Mouse (Mus musculus) right cerebral cortex, postnatal 10 days (tissue): ENCODE measurements at regions not wholly inside any gene's neighbourhood (a gene's known extent, or its start where the extent isn't known, plus 50 kb on each side); places are given as distances from the start of the nearest gene placed in this dataset.
A peak's percentile ranks its signal among the peaks of the same experiment; 100 is the strongest.
"Not testable (repeated sequence)": the region's sequence is repeated elsewhere in the genome, so short reads cannot be mapped to it uniquely, and the experiment has no call there.

ENCODE experiments used
- DNase-seq, 2 experiments: peaks; one replicate each; pipeline ENCODE4 v3.0.0; 2021; ENCODE audit warnings: low spot score in 2 of 2

DNA sequence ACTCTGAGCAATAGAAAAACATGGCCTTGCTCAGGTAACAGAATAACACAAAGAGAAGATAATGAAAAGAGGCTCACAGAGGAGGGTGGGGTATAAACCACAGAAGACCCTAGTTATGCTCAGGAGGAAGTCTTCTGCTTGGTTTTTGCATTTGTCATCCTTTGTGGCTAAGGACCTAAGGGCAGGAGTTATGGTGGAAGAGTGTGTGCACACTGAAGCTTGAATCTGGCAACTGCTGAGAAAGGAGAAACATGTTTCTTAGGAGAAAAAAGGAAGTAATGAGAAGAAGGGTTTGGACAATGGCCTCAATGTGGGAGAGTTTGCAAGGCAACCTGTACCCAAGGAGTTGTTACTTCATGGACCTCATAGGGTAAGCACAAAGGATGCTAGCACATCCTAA is 106.8 kb upstream of the Nyap2 start:
- DNase-seq, result no peak

DNA sequence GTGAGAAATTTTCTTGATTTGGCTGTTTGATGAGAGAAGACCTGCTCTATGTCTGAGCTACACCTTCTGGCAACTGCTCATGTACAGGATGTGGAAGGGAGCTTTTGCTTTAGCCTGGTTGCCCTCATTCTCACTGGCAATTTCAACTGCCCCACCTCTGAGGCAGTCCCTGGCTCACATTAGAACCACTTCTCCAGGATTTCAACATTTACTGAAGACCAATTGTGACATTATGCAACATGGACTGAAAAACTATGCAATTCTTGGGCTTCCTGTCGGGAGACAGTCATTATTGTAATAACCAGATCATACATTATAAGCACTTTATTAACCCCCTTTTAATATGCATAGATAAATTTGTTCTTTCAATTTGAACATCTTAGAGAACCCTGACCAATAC is 107.6 kb upstream of the Nyap2 start:
- DNase-seq, result no peak

DNA sequence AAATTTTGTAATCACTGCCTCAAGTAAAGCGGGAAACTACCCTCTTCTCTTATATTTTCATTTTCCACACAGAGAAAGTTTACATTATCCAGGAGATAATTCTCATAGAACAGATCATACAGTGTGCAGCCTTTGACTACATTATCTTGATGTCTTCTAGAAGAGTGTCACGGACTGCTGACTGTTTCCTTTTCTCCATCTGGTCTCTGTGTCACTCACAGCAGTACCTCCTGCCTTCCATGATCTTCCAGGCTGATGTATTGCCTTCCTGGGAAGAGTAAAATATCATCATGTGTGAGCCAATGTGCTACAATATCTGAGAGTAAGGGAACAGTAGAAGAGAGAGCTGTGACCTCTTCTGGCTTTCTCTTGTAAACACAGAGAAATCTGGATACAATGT is 111.0 kb upstream of the Nyap2 start:
- DNase-seq, result no peak

DNA sequence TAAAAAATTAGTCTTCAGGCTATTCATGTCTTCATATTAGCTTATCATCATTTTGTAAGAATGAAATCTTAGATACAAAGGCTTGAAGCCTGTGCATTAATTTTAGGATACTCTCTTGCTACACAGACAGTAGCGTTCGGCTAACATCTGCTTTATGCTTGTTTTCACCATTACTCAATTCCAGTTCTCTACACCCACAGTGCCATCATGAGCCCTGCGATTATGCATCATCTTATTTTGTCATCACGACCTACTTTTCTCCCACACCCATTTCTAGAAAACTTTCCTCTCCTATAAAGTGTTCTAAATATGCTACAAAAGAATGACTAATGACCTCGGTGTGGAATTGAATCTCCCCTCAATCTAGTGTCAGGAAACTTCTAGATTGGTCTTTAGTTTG is 112.4 kb upstream of the Nyap2 start:
- DNase-seq, result no peak

DNA sequence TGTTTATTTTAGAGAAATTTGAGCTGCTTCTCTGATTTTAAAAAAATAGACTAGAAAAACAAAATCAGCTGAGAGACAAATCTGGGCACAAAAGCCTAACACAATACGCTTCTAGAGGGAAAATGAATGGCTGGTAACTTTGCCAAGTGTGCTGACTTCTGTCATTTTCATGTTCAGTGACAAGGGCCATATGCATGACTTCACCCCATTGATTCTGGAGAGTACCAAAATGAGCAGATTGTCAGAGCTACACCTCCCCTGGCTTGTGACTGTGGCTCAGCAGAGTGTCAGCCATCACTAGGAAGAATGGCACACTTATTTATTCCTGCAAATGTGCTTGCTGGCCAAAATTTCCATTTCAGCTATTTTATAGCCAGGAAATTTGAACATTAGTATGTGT is 112.9 kb upstream of the Nyap2 start:
- DNase-seq, result no peak

DNA sequence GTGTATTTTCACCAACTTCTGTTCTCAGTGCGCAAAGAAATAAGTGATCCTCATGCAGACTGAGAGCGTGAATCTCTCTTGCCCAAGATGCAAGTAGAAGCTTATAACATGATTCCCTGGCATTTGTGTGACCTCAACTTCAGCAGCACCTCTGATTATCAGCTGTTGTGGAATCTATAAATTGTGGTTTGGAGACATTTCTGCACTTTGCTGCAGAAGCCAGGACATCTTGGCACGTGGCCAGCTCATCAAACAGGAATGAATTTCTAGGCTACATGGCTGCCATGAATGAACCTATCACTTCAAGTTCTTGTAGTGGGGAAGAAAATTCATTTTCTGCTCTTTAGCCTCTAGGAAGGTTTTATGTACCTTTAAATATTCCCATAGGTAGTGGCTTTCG is 126.3 kb upstream of the Nyap2 start:
- DNase-seq, result no peak

DNA sequence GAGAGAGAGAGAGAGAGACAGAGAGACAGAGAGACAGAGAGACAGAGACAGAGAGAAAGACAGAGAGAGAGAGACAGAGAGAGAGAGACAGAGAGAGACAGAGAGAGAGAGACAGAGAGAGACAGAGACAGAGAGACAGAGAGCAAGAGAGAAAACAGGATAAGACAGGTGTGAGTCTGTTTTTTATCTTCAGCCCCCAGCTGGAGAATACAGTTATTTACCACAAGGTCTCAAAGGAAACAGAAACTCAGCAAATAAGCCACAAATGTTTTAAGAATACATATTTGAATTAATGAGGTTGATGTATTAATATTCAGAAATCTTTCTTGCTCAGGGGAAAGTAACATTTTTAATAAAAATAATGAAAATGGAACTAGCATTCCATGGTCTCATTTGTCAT is 130.7 kb upstream of the Nyap2 start:
- not testable (repeated sequence) for DNase-seq

DNA sequence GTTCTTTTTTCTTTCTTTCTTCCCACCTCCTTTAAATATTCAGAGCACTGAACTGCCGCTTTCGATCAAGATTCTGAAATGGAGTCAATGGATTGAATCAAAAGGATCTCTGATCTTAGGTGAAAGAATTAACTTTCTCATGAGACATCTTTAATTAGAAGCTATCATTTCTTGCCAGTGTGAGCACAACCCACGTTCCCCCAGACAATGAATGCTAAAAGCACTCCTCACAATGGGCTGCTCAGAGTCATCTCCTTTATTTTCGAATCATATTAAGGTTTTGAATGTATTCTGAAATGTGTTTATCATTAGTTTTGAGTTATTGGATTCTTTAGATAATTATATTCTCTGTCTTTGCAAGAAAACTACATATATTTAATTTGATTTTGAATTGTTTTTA is 137.4 kb upstream of the Nyap2 start:
- DNase-seq, result no peak

DNA sequence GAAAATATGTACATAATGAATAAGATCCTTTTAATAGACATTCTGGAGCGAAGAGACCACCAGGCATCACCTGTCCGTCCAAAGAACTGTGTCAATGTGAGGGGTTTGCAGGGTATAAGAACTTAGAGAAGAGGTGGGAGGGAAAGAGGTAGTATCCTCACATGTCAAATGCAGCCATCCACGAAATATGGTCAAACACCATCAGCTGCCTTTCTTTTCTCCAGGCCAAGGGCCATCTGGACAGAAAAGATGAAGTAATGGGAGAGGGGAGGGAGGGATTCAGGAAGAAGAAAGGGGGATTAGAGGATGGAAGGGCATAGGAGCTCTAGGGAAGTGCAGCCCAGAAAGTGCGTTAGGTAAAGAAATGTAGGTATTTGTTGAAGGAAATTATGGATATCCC is 141.0 kb upstream of the Dock10 start:
- no peak for DNase-seq

DNA sequence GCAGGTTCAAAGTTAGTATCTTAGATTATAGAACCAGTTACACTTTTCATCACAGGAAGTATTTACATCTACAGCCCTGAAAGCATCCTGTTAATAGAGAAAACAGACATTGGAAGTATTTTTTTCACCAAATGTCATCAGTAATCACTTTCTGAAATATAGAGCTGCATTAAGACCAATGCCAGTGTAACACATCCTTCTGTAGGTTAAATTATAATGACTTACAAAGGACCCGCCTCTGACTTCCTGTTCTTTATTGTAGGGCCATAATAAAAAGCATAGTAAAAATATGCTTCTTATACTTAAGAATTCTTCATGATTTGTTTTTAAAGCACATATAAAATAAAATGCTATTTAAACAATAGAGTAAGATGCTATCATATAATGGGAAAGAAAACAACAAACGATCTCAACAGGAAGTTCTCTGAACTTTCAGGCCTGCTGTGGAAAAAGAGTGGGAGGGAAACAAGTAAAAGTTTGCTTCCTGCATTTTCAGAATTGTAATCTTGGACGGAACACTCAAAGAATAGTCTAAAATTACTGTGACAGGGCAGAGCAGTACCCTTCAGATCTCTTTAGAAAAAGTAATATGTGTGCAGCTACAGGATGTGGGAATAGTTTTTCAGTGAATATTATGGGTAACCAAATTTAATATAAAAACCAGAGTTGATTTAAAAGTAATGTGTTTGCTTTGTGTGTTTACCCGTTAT is 116.0 kb upstream of the Dock10 start:
- no peak for DNase-seq

DNA sequence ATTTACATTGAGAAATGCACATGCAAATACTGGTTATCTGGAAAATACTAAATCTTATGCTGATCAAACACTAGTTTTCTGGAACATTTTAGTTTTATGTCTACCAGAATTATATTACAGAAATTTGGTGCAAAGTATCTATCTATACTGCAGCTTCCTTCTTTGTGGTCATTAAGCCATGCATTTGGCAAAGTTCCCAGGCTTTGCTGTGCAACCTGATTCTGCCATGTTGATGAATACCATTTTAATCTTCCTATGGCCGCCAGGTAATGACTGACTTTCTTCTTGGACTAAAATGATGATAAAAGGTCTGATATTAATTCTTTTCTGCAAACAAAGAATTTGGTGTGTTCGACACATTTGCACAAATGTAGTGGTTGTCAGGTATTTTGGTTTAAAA is 115.3 kb upstream of the Dock10 start:
- no peak for DNase-seq

DNA sequence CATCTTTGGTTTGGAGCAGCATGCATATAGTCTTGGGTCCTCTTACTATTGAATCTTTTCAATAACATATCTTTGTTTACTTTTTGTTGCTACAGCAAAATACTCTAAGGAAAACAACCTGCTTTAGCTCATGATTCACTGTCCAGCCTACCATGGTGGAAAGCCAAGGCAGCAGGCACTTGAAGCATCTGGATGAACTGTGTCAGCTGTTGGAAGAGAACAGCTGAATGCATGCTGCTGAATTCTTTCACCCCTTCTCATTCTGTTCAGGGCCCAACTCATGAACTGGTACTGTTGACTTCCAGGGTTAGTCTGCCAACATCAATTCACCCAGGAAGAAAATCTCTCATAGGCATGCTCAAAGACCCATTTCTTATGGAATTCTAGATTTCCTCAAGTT is 110.5 kb upstream of the Dock10 start:
- DNase-seq, result no peak

DNA sequence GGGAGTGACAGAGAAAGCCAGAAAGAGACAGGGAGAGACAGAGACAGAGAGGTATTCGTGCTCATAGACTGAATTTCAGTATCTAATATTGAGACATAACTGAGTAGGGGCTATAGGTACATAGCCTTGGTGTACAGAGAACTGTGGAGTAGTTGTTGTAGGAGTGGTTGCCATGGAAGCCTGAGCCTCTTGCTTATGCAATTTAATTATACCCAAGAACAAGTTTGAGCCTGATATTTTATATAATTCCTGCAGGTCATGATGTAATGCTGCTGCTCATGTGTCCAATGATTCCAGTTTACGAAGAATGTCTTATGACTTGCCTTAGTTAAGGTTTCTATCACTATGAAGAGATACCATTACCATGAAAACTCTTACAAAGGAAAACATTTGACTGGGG is 98.7 kb upstream of the Dock10 start:
- DNase-seq, result no peak

DNA sequence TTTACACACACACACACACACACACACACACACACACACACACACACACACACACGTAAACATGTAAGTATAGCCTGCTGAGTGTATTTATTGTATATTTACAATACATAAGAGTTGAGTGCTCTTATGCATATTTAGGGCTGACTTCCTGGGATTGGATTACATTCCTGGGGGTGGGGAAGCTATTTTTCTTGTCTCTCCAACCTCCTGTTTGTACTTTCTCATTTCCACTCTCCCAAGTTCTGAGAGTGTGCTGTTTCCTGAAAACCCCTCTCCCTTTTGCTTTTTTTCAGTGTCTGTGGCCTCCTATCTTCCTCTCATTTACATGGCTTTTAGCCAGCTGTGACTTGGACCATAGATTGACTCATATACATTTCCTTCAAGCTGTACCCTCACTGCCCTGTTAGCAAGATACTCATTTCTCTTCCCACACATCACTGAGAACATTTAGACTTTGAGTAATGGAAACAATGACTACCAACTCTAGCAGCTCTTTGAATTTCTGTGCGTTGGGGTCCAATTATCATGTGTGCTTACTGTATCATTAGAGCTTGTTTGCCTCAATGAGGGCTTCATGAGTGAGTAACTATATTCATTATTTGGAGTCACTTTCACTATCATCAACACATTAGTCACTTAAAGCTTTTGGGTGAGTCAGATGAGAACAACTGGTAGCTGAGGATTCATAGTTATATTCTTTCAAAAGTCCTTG is 96.8 kb upstream of the Dock10 start:
- DNase-seq, result no peak

DNA sequence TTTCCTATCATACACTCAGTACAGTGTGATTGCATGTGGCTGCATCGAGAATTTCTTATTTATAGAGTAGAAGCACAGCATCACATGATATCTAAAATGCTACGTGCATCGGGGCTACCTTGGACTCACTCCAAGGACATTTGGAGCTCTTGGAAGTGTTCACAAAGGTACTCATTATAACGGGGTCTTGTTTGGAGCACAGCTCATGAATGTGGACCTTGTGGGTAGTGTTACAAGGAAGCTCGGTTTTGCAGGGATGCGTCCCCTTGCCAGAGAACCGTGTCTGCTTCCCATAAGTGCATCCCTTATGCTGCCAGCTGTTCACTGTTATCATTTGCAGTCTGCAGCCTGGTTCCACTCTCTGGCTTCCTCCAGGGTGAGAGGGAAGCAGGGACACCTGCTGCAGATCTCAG is 96.0 kb upstream of the Dock10 start:
- peak; percentile 77 to 88 for DNase-seq

DNA sequence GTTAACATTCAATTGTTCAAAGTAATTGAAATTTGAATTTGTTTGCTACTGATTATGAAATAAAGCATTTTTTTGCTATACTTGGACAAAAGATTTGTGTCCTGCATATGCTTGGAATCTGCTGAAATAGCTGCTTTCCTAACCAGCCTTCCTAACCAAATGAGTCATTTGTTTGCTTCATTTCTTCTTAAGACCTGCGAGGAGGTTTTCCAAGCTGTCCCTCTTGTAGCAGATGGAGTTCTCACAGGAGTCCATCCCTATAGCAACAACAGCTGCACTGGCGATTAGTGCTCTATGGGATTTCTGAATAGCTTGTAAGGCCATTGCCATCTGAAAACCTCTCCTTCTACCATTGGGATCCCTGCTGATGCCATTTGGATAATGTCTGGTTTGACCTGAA is 94.4 kb upstream of the Dock10 start:
- peak in 1 of 2 experiments; percentile 29 for DNase-seq

DNA sequence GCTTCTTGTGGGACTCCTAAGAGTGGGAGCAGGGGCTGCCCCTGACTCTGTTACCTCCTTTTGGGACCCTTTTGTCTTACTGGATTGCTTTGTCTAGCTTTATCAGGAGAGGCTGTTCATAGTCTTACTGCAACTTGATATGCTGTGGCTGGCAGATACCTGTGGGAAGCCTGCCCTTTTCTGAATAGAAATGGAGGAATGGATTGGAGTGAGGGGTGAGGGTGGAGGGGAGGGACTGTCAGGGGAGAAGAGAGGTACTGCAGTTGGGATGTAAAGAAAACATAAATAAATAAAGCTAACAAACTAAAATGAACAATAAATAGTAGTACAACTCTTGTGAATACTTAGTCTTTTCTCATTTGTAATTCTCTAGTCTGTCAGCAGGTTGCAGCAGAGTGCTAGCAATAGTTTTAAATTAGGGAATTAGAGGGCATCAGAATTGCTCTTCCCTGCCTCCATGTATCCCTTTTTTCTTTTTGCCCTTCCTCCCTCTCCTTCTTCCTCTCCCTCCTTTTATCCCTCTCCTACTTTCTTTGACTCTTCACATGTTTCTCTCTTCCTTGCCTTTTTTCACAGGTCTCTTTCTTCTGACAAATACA is 72.0 kb upstream of the Dock10 start:
- DNase-seq, result peak in 1 of 2 experiments; percentile 42

DNA sequence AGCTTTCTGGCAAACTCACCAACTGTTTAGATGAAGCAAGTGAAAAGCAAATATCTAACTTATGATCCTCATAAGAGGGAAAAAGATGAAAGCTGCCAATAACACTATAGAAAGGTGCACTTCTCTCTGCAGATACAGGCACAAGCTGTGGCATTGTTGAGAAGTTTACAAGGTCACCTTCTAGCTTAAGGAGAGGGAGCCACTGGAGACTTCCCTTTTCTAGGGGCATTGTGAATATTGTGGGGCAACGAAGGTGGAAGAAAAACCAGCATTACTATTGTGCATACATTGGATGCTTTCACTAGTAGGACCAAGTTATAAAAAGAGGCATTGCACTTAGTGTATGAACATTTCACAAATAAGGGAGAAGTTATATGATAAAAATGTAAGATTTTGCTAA is 68.1 kb upstream of the Dock10 start:
- DNase-seq, result no peak

DNA sequence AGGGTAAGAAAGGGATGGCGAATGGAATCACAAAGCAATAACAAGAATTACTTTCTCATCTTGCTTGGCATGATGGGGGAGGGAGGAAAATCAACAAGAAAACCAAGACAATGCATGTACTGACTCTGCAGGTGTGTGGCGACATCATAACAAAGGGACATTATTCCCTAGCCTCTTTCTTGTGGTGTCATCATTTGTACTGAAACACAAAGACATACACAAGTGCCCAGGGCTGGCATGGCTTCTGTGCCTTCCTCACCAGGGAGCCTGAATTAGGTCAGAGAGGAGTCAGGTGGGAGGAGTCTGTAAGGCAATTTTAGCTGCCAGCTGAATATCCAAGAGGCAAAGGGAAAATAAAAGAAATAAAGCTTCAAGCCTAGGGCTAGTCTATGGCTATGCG is 65.6 kb upstream of the Dock10 start:
- DNase-seq, result no peak

DNA sequence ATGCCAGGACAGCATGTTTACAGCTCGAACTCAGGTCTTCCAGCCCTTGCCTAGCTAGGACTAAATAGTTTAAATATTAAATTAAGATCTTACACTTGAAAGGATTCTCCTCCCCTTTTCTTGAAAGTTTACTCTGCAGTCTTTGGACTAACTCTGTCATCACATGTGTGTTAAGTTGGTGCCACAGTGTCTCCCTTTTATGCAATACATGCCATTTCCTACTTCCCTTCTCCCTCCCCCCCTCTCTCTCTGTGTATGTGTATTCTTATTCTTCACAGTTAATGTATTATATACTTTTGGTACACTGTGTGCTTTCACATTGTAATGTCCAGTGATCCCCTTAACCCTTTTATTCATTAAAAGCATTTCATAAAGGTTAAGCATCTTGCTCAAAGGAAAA is 63.9 kb upstream of the Dock10 start:
- DNase-seq, result no peak

DNA sequence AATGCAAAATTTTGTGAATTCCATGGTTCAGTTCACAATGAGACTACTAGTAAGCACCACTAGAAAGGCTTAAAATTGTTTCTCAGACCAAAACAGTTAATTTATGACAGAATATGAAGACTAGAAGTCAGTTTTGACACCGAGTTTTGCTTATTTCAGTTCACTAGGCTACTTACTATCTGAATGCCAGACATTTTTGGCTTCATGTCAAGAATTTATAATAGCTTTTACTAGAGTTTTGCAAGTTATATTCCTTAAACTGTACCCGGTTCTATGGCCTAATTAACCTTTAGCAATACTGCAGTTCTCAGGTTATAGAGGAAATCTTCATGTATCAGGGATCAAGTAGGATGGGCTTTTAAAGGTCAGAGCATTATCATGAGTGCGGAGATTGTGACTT is 54.6 kb upstream of the Dock10 start:
- DNase-seq, result no peak
